Mouse (Mus musculus): ENCODE measurements around the gene Tuba8. TPM values are rescaled to one million over a fixed set of nuclear protein-coding genes. Genes with fewer than 3 reads are reported as not detected.
A peak's percentile ranks its signal among the peaks of the same experiment; 100 is the strongest.

Gene Tuba8
- total RNA-seq, 2 experiments from 2014 or later = 9.7 to 22.9 TPM

- DNase-seq (ENCODE audit: low spot score in 2 of 2) = no peak
Measured at GRCm38 (mm10) chr6:121226043-121226442, 15.5 kb downstream of the Tuba8 start.

- no peak for DNase-seq (ENCODE audit: low spot score in 2 of 2)
Measured at GRCm38 (mm10) chr6:121226744-121227143, 16.2 kb downstream of the Tuba8 start.

DNA sequence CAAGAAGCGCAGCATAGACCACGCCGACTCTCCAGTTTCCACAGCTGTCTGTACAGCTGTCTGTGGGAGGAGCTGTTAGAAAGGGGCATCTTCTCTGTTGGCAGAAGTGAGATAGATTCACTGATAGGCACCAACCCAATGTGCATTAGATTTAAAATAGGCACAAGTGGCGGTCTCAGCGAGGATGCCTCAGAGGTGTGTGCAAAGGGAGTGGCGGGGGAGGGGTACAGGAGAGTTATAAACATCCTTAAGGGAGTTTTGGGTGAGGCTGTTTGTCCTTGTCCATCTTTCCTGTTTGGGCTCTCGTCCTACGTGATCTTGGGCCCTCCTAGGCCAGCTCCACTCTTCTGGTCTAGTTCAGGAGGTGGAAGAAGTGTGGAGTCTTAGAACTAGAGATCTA is 17.9 kb downstream of the Tuba8 start:
- no peak for DNase-seq (ENCODE audit: low spot score in 2 of 2)

- no peak for DNase-seq (ENCODE audit: low spot score in 2 of 2)
Measured at GRCm38 (mm10) chr6:121232652-121233051, 22.2 kb downstream of the Tuba8 start.

DNA sequence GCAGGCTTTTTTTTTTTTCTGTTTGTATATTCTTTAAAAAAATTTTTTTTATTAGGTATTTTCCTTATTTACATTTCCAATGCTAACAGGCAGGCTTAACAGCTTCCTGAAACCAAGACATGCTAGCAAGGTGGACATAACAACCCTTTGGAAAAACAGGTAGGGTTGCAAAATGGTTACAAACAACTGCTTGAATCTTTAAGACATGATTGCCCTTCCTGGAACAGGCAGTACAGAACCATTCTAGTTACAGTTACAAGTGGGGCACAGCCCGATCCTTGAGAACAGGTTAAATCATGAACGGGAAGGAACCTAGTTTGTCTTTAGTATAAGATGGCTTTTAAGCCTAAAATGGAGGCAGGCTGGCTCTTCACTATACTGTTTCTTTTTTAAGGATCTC is 25.9 kb downstream of the Tuba8 start:
- DNase-seq (ENCODE audit: low spot score in 2 of 2) = no peak

DNA sequence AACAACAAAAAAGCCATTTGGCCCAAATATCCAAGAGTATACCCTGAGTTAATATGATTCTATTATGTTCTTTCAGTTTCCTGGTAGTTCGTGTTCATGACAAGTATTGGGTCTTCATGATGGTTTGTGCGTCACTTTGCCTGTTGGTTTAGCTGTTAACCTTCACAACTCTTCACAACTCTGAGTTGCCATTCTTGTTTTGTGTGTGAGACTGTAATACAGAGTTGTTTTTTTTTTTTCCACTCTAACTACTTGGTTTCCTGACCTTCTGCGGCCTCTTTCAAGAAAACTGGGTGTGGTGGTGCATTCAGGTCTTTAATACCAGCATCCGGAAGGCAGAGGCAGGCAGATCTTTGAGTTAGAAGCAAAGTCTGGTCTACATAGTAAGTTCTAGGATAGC is 27.7 kb downstream of the Tuba8 start:
- DNase-seq (ENCODE audit: low spot score in 2 of 2) = no peak

- DNase-seq (ENCODE audit: low spot score in 2 of 2) = no peak
Measured at GRCm38 (mm10) chr6:121241780-121242179, 31.3 kb downstream of the Tuba8 start.

- DNase-seq (ENCODE audit: low spot score in 2 of 2) = no peak
Measured at GRCm38 (mm10) chr6:121243161-121243560, 32.7 kb downstream of the Tuba8 start.

DNA sequence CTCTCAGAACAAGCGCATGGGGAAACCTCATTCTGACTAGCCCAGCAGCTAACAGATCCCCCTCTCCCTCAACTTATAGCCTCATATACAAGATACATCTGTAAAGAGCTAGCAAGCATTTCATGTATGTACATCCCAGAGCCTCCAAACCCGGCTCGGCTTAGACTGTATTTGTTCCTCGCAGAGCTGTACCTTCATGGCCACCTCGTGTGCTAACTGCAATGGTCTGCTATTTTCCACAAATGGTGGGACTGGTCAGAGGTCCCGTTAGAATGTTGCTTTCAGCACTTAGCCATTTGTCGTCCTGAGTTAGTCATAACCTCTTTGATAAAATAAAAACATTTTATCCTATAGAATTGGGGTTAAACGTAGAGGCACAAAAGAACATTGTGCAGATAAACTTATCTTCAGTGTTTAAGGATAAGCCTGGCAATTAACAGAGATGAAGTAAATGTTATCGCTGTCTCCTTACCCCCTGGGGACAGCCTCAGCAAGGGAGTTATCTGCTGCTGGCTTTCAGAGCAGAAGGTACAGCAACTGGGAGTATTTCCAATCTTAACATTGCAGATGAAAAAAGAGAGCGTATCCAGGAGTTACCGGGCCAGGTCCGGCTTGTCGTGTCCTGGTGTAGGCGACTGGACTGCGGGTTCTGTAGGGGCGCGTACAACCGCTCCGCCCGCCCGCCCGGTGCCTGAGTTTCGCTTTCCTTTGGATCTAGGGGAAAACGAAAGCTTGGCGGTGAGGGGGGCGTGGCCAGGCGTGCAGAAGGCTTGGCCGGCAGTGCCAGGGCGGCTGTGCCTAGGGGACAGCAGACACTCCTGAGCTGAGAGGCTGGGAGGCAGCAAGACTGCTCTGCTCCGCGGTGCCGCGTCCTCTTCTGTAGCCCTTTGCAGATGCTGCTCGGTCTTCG is 34.9 kb downstream of the Tuba8 start, which contains the start of gene Usp18:
Gene Usp18 (plus strand): TSS at position 780 of the 910 bp plus-strand sequence.
- DNase-seq (ENCODE audit: low spot score in 2 of 2) = peak; percentile 91 to 92

- no peak for DNase-seq (ENCODE audit: low spot score in 2 of 2)
Measured at GRCm38 (mm10) chr6:121246037-121246361, 35.5 kb downstream of the Tuba8 start.

DNA sequence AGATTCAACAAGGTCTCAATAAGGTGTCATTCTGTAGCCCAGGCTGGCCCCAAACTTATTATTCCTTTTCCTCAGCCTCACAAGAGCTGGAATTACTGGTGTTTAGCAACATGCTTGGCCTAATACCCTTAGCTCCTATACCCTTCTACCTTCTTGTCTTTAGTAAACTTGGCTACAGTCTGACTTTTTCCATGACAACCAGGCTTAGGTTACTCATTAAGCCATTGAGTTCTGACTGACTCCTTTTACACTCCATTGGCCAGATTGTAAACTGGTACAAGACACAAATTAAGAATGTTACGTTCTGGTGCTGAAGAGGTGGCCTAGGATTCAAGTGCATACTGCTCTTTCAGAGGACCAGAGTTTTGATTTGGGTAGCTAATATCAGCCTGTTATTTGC is 39.9 kb downstream of the Tuba8 start:
- DNase-seq (ENCODE audit: low spot score in 2 of 2) = no peak

DNA sequence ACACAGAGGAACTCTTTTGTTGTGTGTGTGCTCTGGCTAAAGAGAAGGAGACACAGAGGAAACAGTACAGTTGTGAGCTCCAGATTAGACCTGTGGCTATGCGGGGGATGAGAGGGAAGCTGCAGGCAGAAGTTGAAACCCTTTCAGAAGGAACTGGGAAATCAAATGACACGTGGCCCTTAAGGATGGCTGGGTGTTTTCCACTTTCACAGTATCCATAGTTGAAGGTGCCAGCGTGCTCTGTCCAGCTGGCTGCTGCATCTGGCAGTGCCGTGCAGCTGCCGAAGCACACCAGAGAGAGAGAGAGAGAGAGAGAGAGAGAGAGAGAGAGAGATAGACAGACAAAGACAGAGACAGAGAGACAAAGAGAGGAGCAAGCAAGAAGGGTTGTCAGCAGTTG is 40.8 kb downstream of the Tuba8 start:
- DNase-seq (ENCODE audit: low spot score in 2 of 2) = no peak

GRCm38 (mm10) chr6:121260548-121260947 is 50.1 kb downstream of the Tuba8 start:
- DNase-seq (ENCODE audit: low spot score in 2 of 2) = peak; percentile 73 to 74

DNA sequence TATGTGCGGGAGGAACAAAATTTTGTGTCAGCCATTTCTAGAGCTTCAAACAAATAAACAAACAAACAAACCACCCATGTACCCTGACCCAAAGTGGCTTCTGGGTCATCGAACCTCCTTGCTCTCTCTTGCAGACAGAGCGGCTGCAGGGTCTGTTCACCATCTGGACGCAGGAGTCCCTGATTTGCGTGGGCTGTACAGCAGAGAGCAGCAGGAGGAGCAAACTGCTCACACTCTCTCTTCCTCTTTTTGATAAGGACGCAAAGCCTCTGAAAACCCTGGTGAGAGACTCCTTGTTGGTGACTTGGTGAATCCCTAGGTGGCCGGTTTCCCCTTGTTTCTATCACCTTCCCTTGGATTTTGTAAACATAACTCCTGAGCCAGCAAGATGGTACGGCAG is 50.7 kb downstream of the Tuba8 start:
- DNase-seq (ENCODE audit: low spot score in 2 of 2) = no peak

GRCm38 (mm10) chr6:121262004-121262403 is 51.5 kb downstream of the Tuba8 start:
- no peak for DNase-seq (ENCODE audit: low spot score in 2 of 2)

DNA sequence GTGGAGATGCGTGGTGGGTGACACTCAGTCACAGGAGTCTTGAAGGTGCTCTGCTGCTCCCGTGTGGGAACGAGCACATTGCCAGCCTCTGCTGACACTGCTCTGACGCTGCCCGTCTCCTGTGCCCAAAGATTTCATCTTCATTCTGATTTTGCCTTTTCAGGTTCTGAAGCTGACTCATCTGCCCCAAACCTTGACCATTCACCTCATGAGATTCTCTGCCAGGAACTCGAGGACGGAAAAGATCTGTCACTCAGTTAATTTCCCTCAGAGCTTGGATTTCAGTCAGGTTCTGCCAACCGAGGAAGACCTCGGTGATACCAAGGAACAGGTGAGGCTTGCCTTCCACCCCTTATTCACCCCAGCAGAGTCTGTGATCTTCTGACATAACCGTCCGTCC is 52.0 kb downstream of the Tuba8 start:
- DNase-seq (ENCODE audit: low spot score in 2 of 2) = peak in 1 of 2 experiments; percentile 26

DNA sequence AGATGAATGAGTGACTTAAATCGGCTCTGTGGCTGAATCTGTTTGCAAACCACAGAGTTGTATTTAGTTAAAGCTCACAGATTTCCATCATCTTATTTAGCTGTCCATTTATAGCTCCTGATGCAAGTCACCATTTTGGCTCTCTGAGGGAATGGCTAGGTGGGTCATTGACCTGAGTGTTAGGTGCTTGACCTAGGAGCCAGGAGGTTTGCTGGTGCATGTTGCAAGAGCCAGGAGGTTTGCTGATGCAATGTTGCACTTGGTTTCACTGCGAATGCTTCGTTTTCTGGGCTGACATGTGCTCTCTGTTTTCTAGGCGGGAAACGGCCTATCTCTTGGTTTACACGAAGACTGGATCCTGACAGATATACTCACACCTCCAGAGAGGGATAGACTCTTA is 59.7 kb downstream of the Tuba8 start:
- no peak for DNase-seq (ENCODE audit: low spot score in 2 of 2)

GRCm38 (mm10) chr6:121271707-121272074 is 61.2 kb downstream of the Tuba8 start:
- no peak for DNase-seq (ENCODE audit: low spot score in 2 of 2)

DNA sequence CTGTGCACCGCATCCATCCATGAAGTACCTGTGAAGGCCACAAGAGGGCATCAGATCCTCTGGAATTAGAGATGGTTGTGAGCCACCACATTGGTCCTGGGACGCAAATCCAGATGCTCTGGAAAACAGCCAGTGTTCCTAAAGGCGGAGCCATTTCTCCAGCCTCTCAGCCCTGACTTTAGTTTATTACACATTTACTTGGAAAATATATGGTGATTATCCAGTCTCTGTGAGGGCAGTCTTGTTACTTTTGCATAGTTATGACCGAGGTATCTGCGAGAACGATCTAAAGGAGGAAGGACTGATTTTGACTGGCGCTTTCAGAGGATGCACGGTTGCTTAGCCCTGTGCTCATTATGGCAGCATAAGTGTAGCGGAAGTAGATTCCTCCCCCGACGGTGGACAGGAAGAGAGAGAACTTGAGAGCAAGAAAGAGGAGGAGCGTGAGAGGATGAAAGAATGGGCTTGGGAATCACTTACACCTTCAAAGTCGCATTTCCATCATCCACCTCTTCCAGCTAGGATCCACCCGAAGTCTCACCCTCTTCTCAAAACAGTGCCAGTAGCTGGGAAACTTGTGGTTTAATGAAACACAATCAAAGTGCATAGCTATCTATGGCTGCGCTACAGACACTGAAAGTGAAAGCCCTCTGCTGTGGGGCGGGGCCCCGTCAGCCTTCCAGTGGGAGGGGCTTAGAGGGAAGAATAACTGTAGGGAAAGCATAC is 61.7 kb downstream of the Tuba8 start:
- DNase-seq (ENCODE audit: low spot score in 2 of 2) = peak; percentile 78 to 79

- peak in 1 of 2 experiments; percentile 24 for DNase-seq (ENCODE audit: low spot score in 2 of 2)
Measured at GRCm38 (mm10) chr6:121274356-121274755, 63.9 kb downstream of the Tuba8 start.
